Mouse (Mus musculus): ENCODE results near the gene Cpm. TPM values are rescaled to one million over a fixed set of nuclear protein-coding genes. Genes with fewer than 3 reads are reported as not detected.

Gene Cpm
- polyA plus RNA-seq, 1 experiment from 2014 or later: 4.6 TPM

Other genes with a start within 250 kb of the Cpm start
- gene Cpsf6, start 249.5 kb upstream of the Cpm start, polyA plus RNA-seq (2015; fragmentation: Nextera tagmentation; extraction: Ambion mirVana): 203 and 225 TPM in 2 replicates
- 65.4 and 71.1 TPM in 2 replicates for gene Mdm2, start 81.3 kb downstream of the Cpm start, polyA plus RNA-seq (2015; fragmentation: Nextera tagmentation; extraction: Ambion mirVana)
- 29.0 and 31.8 TPM in 2 replicates for gene Slc35e3, start 116.9 kb downstream of the Cpm start, polyA plus RNA-seq (2015; fragmentation: Nextera tagmentation; extraction: Ambion mirVana)
- gene Nup107, start 163.2 kb downstream of the Cpm start, polyA plus RNA-seq (2015; fragmentation: Nextera tagmentation; extraction: Ambion mirVana): 57.9 and 65.5 TPM in 2 replicates
- gene Rap1b, start 216.5 kb downstream of the Cpm start, polyA plus RNA-seq (2015; fragmentation: Nextera tagmentation; extraction: Ambion mirVana): 145 and 155 TPM in 2 replicates